Mouse (Mus musculus): ENCODE measurements at regions not wholly inside any gene's neighbourhood (a gene's known extent, or its start where the extent isn't known, plus 50 kb on each side); places are given as distances from the start of the nearest gene placed in this dataset.

- no peak for DNase-seq (ENCODE audit: low read depth, low spot score)
Measured at GRCm38 (mm10) chr1:151088535-151089125, 93.7 kb upstream of the Gm47985 start.

GRCm38 (mm10) chr1:151092035-151092434, 90.3 kb upstream of the Gm47985 start:
- no peak for DNase-seq (ENCODE audit: low read depth, low spot score)

- no peak for DNase-seq (ENCODE audit: low read depth, low spot score)
Measured at GRCm38 (mm10) chr1:151095344-151096050, 86.8 kb upstream of the Gm47985 start.

- DNase-seq (ENCODE audit: low read depth, low spot score): peak; percentile 75
Measured at GRCm38 (mm10) chr1:151096079-151096478, 86.3 kb upstream of the Gm47985 start.

- DNase-seq (ENCODE audit: low read depth, low spot score): peak; percentile 43
Measured at GRCm38 (mm10) chr1:151097506-151097905, 84.8 kb upstream of the Gm47985 start.

- DNase-seq (ENCODE audit: low read depth, low spot score): no peak
Measured at GRCm38 (mm10) chr1:151098763-151099162, 83.6 kb upstream of the Gm47985 start.

GRCm38 (mm10) chr1:151100565-151101483, 81.5 kb upstream of the Gm47985 start:
- DNase-seq (ENCODE audit: low read depth, low spot score): no peak

GRCm38 (mm10) chr1:151101516-151101915, 80.8 kb upstream of the Gm47985 start:
- no peak for DNase-seq (ENCODE audit: low read depth, low spot score)

GRCm38 (mm10) chr1:151102061-151102460, 80.3 kb upstream of the Gm47985 start:
- no peak for DNase-seq (ENCODE audit: low read depth, low spot score)

- DNase-seq (ENCODE audit: low read depth, low spot score): no peak
Measured at GRCm38 (mm10) chr1:151102646-151103391, 79.5 kb upstream of the Gm47985 start.

- no peak for DNase-seq (ENCODE audit: low read depth, low spot score)
Measured at GRCm38 (mm10) chr1:151103522-151104037, 78.8 kb upstream of the Gm47985 start.

- no peak for DNase-seq (ENCODE audit: low read depth, low spot score)
Measured at GRCm38 (mm10) chr1:151104346-151104745, 78.0 kb upstream of the Gm47985 start.

GRCm38 (mm10) chr1:151104806-151105205, 77.5 kb upstream of the Gm47985 start:
- DNase-seq (ENCODE audit: low read depth, low spot score): no peak

- DNase-seq (ENCODE audit: low read depth, low spot score): peak; percentile 16
Measured at GRCm38 (mm10) chr1:151105251-151105650, 77.1 kb upstream of the Gm47985 start.

- no peak for DNase-seq (ENCODE audit: low read depth, low spot score)
Measured at GRCm38 (mm10) chr1:151107401-151107800, 74.9 kb upstream of the Gm47985 start.

- DNase-seq (ENCODE audit: low read depth, low spot score): no peak
Measured at GRCm38 (mm10) chr1:151109333-151109732, 73.0 kb upstream of the Gm47985 start.

- DNase-seq (ENCODE audit: low read depth, low spot score): no peak
Measured at GRCm38 (mm10) chr1:151110412-151110811, 71.9 kb upstream of the Gm47985 start.

GRCm38 (mm10) chr1:151111683-151112082, 70.7 kb upstream of the Gm47985 start:
- no peak for DNase-seq (ENCODE audit: low read depth, low spot score)

- no peak for DNase-seq (ENCODE audit: low read depth, low spot score)
Measured at GRCm38 (mm10) chr1:151112390-151112789, 69.9 kb upstream of the Gm47985 start.

GRCm38 (mm10) chr1:151113199-151113598, 69.1 kb upstream of the Gm47985 start:
- no peak for DNase-seq (ENCODE audit: low read depth, low spot score)

GRCm38 (mm10) chr1:151118530-151118929, 63.8 kb upstream of the Gm47985 start:
- no peak for DNase-seq (ENCODE audit: low read depth, low spot score)
